Mouse (Mus musculus): ENCODE results near the gene Lin7a. TPM values are rescaled to one million over a fixed set of nuclear protein-coding genes. Genes with fewer than 3 reads are reported as not detected.
"Not testable (repeated sequence)": the region's sequence is repeated elsewhere in the genome, so short reads cannot be mapped to it uniquely, and the experiment has no call there.

Gene Lin7a
- polyA plus RNA-seq, 1 experiment, result not detected

DNA sequence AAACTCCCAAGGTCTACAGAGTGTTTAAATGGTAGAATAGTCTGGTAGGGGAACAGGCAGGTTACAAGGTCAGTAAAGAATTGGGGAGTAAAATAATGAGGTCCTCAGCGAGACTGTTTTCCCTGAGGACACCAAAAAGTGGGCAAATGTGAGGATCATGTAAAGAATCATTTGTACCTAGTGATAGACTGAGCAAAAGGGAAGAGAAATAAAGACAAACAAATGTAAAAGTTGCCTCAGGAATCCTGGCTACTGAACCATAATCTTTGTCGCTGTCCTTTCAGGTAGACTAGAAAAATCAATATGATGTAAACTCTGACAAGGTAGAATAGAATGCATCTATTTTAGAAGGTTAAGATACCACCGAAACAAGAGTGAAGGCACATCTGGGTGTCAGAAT, 36.0 kb upstream of the Lin7a start:
- TF ChIP-seq POLR2A (IDR thresholded peaks at IDR 0.05; ENCODE audit: borderline replicate concordance, low read depth, low read length) (no peak), CTCF (IDR thresholded peaks at IDR 0.05; ENCODE audit: low read depth, low read length) (no peak)
- Histone ChIP-seq H3K4me1 (ENCODE audit: control insufficient read depth, insufficient read depth, low read length) (no peaks in the 10 kb centered on the region), H3K4me3 (ENCODE audit: insufficient read depth, low read length) (no peak overlapping the region), H3K27ac (ENCODE audit: insufficient read depth, low read depth, low read length) (no peak overlapping the region)

- TF ChIP-seq CTCF (IDR thresholded peaks at IDR 0.05; ENCODE audit: low read depth, low read length) (no peak), POLR2A (IDR thresholded peaks at IDR 0.05; ENCODE audit: borderline replicate concordance, low read depth, low read length) (no peak)
- Histone ChIP-seq H3K4me1 (ENCODE audit: control insufficient read depth, insufficient read depth, low read length) (no peaks in the 10 kb centered on the region), H3K4me3 (ENCODE audit: insufficient read depth, low read length) (no peak overlapping the region), H3K27ac (ENCODE audit: insufficient read depth, low read depth, low read length) (no peak overlapping the region)
These were observed 35.3 kb upstream of the Lin7a start for GRCm38 (mm10) chr10:107236211-107236610.

DNA sequence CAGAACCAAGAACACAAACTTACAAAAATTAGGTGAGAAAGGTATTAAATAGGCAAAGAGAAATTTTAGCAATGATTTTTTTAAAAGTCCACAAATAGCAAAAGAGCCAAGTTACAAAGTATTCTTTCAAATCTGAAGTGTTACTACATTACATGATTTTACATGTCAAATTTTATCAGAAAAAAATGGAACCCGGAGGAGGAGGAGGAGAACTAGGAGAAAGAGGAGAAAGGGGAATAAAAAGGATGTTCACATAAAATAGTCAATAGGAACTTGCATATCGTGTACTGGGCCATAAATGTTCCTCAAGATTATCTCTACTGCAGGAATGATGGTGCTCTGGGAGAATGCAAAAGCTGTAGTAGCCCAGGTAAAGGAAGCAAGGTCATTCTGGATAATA, 34.4 kb upstream of the Lin7a start:
- Histone ChIP-seq H3K4me3 (ENCODE audit: insufficient read depth, low read length) (no peak overlapping the region), H3K27ac (ENCODE audit: insufficient read depth, low read depth, low read length) (no peak overlapping the region), H3K4me1 (ENCODE audit: control insufficient read depth, insufficient read depth, low read length) (no peaks in the 10 kb centered on the region)
- TF ChIP-seq POLR2A (IDR thresholded peaks at IDR 0.05; ENCODE audit: borderline replicate concordance, low read depth, low read length) (no peak), CTCF (IDR thresholded peaks at IDR 0.05; ENCODE audit: low read depth, low read length) (no peak)

GRCm38 (mm10) chr10:107237736-107238135, 33.8 kb upstream of the Lin7a start:
- Histone ChIP-seq H3K4me1 (ENCODE audit: control insufficient read depth, insufficient read depth, low read length) (no peaks in the 10 kb centered on the region), H3K4me3 (ENCODE audit: insufficient read depth, low read length) (no peak overlapping the region)
- no peak for TF ChIP-seq POLR2A (IDR thresholded peaks at IDR 0.05; ENCODE audit: borderline replicate concordance, low read depth, low read length)
- no peak for TF ChIP-seq CTCF (IDR thresholded peaks at IDR 0.05; ENCODE audit: low read depth, low read length)

DNA sequence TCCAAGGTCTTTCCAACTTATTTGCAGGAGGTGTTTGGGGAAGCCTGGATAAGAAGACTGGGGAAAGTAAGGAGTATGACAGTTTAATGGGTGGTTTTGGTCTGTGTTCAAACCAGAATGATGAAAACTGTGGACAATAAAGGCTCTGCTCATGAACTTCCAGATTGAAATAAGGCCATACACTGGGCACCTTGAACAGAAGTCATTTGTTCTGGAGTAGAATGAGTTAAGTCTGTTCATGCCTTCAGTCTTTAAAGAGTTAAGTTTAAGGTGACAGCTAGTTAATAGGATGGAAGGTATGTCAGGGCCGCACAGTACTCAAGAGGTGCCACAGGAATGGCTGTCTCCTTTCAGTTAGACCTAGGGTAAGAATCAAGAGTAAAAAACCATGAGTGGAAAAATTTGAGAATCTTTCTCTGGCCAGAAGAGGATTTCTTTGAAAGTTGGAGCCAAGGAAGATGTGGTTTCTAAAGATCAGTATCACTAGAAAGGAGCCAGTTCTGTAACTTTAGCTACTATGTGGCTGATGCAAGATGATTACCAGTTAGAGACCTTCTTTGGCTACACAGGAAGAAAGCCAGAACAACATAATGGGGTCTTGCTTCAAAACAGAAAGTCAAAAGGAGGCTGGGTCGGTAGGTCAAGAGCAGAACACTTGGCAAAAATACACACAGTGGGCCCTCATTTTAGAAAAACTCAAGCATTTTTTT, 33.2 kb upstream of the Lin7a start:
- H3K27ac ChIP-seq (ENCODE audit: insufficient read depth, low read depth, low read length), result no peak overlapping the region
- no peak for TF ChIP-seq CTCF (IDR thresholded peaks at IDR 0.05; ENCODE audit: low read depth, low read length)
- TF ChIP-seq POLR2A (IDR thresholded peaks at IDR 0.05; ENCODE audit: borderline replicate concordance, low read depth, low read length), result no peak

More at GRCm38 (mm10) chr10:107237736-107238135, 33.8 kb upstream of the Lin7a start:
- H3K27ac ChIP-seq (ENCODE audit: insufficient read depth, low read depth, low read length), result no peak overlapping the region

DNA sequence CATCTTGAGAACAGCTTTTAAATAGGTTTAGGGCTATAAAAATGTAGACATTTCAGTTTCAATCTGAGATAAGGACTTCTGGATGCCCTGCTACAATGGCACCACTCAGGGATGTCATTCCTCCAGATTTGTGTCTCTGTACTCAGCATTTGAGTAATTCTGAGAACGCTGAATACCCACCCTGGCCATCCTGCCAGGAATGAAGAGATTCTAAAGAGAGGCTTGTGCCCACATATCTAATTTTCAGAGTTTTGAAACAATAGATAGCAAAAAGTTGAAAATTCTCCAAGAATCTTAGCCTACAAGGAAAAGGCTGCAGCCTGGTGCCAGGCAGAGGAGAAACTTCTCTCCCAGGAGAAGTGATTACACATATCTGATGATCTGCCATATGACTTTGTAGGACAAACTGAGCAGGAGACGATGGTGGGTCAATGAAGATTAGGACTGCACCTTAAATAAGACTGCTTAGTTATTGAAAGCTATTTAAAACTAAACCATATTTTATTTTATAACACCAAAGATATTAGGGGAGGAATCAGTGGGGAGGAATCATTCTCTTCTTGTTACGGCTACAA, 32.5 kb upstream of the Lin7a start:
- TF ChIP-seq POLR2A (IDR thresholded peaks at IDR 0.05; ENCODE audit: borderline replicate concordance, low read depth, low read length), result no peak
- TF ChIP-seq CTCF (IDR thresholded peaks at IDR 0.05; ENCODE audit: low read depth, low read length), result no peak
- Histone ChIP-seq H3K4me3 (ENCODE audit: insufficient read depth, low read length) (no peak overlapping the region), H3K4me1 (ENCODE audit: control insufficient read depth, insufficient read depth, low read length) (no peaks in the 10 kb centered on the region), H3K27ac (ENCODE audit: insufficient read depth, low read depth, low read length) (no peak overlapping the region)

More for the DNA sequence above, 33.2 kb upstream of the Lin7a start:
- Histone ChIP-seq H3K4me3 (ENCODE audit: insufficient read depth, low read length) (no peak overlapping the region), H3K4me1 (ENCODE audit: control insufficient read depth, insufficient read depth, low read length) (no peaks in the 10 kb centered on the region)

GRCm38 (mm10) chr10:107239651-107240330, 31.7 kb upstream of the Lin7a start:
- no peak for TF ChIP-seq POLR2A (IDR thresholded peaks at IDR 0.05; ENCODE audit: borderline replicate concordance, low read depth, low read length)
- TF ChIP-seq CTCF (IDR thresholded peaks at IDR 0.05; ENCODE audit: low read depth, low read length), result no peak
- H3K4me1 ChIP-seq (ENCODE audit: control insufficient read depth, insufficient read depth, low read length), result no peaks in the 10 kb centered on the region
- H3K4me3 ChIP-seq (ENCODE audit: insufficient read depth, low read length), result no peak overlapping the region
- no peak overlapping the region for H3K27ac ChIP-seq (ENCODE audit: insufficient read depth, low read depth, low read length)

DNA sequence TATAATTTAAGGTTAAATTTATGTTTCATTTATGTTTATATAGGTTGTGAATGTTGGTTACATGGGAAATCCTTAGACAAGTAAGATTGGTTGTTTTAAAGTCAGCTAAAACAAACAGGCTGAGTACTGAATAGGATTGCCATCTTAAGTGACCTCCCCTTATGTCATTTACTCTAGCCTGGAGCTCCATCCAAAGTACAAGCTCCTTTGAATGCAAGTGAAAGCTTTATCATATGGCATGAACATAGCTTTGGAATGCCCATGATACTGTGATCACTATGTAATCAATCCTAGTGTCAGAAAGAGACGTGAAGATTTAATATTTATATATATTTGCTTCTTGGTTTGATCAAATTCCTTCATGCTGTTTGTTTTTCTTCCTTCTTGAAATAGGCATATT, 31.0 kb upstream of the Lin7a start:
- Histone ChIP-seq H3K27ac (ENCODE audit: insufficient read depth, low read depth, low read length) (no peak overlapping the region), H3K4me3 (ENCODE audit: insufficient read depth, low read length) (no peak overlapping the region), H3K4me1 (ENCODE audit: control insufficient read depth, insufficient read depth, low read length) (no peaks in the 10 kb centered on the region)
- TF ChIP-seq CTCF (IDR thresholded peaks at IDR 0.05; ENCODE audit: low read depth, low read length) (no peak), POLR2A (IDR thresholded peaks at IDR 0.05; ENCODE audit: borderline replicate concordance, low read depth, low read length) (no peak)

DNA sequence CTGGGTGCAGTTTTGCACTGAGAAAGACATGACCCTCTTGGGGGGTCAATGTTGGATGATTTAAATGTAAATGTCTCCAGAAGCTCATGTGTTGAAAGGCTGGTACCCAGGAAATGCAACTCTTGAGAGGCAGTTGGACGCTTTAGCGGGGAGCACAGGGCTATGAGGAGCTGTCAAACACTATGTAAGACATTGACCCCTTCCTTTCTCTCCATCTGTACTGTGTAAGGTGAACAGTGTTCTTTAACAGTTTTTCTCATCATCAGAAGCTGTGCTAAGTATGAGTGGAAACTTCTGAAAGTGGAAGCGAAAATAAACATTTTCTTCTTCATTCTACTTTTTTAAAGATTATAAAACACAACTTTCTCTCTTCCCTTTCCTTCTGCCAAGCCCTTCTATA, 30.5 kb upstream of the Lin7a start:
- TF ChIP-seq POLR2A (IDR thresholded peaks at IDR 0.05; ENCODE audit: borderline replicate concordance, low read depth, low read length) (no peak), CTCF (IDR thresholded peaks at IDR 0.05; ENCODE audit: low read depth, low read length) (no peak)
- H3K27ac ChIP-seq (ENCODE audit: insufficient read depth, low read depth, low read length), result no peak overlapping the region
- H3K4me3 ChIP-seq (ENCODE audit: insufficient read depth, low read length), result no peak overlapping the region
- no peaks in the 10 kb centered on the region for H3K4me1 ChIP-seq (ENCODE audit: control insufficient read depth, insufficient read depth, low read length)

- TF ChIP-seq POLR2A (IDR thresholded peaks at IDR 0.05; ENCODE audit: borderline replicate concordance, low read depth, low read length) (no peak), CTCF (IDR thresholded peaks at IDR 0.05; ENCODE audit: low read depth, low read length) (no peak)
- H3K27ac ChIP-seq (ENCODE audit: insufficient read depth, low read depth, low read length), result no peak overlapping the region
- no peaks in the 10 kb centered on the region for H3K4me1 ChIP-seq (ENCODE audit: control insufficient read depth, insufficient read depth, low read length)
- H3K4me3 ChIP-seq (ENCODE audit: insufficient read depth, low read length), result no peak overlapping the region
These were observed 30.1 kb upstream of the Lin7a start for GRCm38 (mm10) chr10:107241406-107241805.

- not testable (repeated sequence) for H3K27ac ChIP-seq (ENCODE audit: insufficient read depth, low read depth, low read length); H3K4me1 ChIP-seq (ENCODE audit: control insufficient read depth, insufficient read depth, low read length); H3K4me3 ChIP-seq (ENCODE audit: insufficient read depth, low read length)
These were observed 29.5 kb upstream of the Lin7a start for GRCm38 (mm10) chr10:107241999-107242398.

Measured in bone marrow macrophage, adult 2 months (primary cell).